Mouse (Mus musculus) layer of hippocampus, adult 8-10 months (tissue): ENCODE measurements around the gene Zbtb4. TPM values are rescaled to one million over a fixed set of nuclear protein-coding genes. Genes with fewer than 3 reads are reported as not detected.

Source experiments
- DNase-seq, 2 experiments: peaks; one replicate each; pipeline ENCODE4 v3.0.0; 2022; ENCODE audit warnings: low spot score in 2 of 2
- total RNA-seq, 4 experiments: library from RNA; stranded (reverse); gene quantifications; 2 replicates each; pipeline ENCODE4 v1.2.4; 2022

The Zbtb4 gene
- total RNA-seq, 4 experiments from 2014 or later, result 121 to 145 (median 129) TPM

DNA sequence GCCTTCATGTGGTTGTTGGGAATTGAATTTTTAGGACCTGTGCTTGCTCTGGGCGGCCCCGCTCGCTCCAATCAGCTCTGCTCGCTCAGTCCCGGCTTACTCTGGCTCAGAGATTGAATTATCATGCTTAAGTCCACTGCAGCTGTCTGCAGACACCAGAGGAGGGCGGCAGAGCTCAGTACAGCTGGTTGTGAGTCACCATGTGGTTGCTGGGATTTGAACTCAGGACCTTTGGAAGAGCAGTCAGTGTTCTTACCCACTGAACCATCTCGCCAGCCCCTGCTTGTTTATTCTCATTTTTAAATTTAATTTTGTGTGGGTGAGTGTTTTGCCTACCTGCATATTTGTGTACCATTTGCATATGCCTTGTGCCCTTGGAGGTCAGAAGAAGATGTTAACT, 2.2 kb upstream of the Zbtb4 start:
- no peak for DNase-seq

DNA sequence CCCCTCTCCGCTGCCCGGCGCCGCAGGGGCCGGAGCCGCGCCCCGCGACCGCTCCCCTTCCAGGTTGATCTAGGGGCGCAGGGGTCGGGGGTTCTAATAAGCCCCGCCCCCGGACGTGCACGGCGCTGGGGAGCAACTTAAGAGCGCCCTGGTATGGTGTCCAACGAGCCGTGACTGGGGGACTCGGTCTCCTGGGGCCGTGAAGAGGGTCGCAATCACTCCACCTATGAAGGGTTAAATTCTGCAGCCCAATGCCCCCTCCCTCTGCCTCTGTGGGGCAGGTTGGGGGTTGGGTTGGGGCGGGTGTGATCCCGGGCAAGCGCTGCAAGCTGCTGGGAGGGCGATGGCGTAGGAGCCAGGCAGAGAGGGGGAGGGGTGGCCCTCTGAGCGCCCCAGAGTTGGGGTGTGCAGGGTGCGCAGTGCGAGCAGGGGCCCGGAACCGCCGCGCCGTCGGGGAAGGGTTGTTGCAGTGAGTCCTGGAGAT, 456 bp downstream of the Zbtb4 start:
- DNase-seq, result peak in 1 of 2 experiments; percentile 67

- no peak for DNase-seq
Measured at GRCm38 (mm10) chr11:69766872-69767624, 1.3 kb downstream of the Zbtb4 start.

GRCm38 (mm10) chr11:69767625-69767909, 1.9 kb downstream of the Zbtb4 start:
- no peak for DNase-seq

GRCm38 (mm10) chr11:69774961-69775360, 9.2 kb downstream of the Zbtb4 start:
- DNase-seq, result no peak

GRCm38 (mm10) chr11:69775716-69776115, 10.0 kb downstream of the Zbtb4 start:
- no peak for DNase-seq

GRCm38 (mm10) chr11:69776488-69776887, 10.8 kb downstream of the Zbtb4 start:
- DNase-seq, result no peak

- DNase-seq, result no peak
Measured at GRCm38 (mm10) chr11:69777504-69778257, 12.0 kb downstream of the Zbtb4 start.

DNA sequence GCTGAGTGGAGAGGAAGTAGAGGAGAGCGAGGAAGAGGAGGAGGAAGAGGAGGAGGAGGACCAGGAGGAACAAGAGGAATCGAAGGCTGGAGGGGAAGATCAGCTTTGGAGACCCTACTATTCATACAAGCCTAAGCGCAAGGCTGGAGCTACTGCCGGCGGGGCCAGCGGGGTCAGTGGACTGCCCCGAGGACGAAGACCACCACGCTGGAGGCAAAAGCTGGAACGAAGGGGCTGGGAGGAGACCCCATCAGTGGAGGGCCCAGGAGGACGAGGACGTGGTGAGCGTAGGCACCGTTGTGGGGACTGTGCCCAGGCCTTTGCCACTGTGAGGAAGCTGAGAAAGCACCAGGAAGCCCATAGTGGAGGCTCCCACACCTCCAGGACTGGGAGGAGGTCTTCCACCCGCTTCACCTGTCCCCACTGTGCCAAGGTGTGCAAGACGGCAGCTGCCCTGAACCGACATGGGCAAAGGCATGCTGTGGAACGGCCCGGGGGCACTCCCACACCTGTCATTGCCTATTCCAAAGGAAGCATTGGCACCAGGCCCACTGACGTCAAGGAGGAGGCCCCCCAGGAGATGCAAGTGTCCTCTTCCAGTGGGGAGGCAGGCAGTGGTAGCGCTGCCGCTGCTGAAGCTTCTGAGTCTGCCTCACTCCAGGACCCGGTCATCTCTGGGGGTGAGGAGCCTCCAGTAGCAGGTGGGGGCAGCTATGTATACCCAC, 12.7 kb downstream of the Zbtb4 start:
- DNase-seq, result no peak

GRCm38 (mm10) chr11:69778985-69779384, 13.3 kb downstream of the Zbtb4 start:
- DNase-seq, result no peak

DNA sequence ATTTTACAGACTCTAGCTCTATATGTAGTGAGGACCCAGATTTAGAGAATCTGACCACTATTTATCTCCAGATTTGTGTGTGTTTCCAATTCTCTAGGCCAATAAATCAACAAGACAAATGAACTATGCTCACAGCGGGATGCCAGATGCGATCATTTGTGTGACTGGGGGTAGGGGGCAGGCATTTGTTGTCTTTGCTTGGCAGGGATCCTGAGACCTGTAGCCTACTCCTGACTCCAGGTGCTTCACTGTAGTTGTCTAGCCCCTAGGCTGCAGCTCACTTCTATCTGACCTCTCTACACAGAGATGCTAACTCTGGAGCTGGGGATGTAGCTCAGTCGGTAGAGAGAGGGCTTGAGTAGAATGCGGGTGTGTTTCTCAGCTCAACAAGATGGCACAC, 16.1 kb downstream of the Zbtb4 start:
- DNase-seq, result no peak

DNA sequence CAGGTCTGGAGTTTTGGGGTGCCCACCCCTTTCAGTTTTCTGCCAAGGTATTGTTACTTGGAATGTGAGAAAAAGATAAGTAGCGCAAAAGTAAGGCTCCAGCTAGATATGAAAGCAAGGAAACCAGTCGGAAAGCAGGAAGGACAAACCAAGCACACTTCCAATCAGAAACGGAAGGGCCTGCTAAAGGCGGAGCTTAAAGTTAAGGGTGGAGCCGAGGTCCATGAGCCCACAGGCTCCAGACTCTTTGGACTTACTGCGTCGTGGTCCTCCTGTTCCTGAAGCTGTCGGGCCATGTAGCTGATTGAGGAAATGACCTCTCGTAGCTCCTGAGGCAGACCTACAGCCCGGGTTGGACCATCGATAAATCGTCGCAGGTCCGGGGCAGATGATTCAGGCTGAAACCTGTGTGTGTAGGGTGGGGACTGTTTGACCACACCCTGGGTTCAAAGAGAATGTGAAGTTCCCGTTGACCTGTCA, 19.1 kb downstream of the Zbtb4 start:
- DNase-seq, result no peak

GRCm38 (mm10) chr11:69787306-69787705, 21.6 kb downstream of the Zbtb4 start:
- no peak for DNase-seq

DNA sequence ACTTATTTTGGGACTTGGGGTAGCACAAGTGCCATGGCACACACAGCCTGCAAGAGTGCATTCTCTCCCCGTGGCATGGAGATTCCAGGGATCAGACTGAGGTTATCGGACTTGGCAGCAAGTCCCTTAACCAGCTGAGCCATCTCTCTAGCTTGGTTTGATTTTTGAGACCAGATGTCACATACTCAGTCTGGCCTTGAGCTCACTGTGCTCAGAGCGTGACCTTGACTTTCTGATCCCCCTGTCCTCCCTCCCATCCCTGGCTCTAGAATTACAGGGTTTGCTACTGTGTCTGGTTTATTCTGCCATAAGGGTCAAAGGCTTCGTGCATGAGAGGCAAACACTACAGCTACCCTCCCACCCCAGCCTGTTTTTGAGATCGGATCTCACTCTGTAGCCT, 23.7 kb downstream of the Zbtb4 start:
- DNase-seq, result no peak

DNA sequence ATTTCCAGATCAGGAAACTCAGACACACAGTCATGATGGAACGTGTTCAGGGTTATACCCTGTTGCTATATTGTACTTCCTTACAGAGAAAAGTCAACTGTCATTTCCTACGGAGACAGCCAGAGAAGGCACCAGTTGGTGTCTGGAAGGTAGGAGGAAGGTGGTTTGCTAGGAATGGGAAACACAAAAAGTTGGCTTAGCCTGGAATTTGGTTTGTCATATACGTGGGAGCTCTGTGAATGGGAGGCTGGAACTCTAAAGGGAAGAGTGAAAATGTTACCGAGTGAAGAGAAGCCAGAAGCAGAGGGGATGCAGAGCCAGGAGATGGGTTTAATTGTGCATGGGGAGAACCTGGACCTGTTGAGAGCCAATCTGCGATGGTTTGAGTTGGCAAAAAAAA, 25.7 kb downstream of the Zbtb4 start:
- no peak for DNase-seq

DNA sequence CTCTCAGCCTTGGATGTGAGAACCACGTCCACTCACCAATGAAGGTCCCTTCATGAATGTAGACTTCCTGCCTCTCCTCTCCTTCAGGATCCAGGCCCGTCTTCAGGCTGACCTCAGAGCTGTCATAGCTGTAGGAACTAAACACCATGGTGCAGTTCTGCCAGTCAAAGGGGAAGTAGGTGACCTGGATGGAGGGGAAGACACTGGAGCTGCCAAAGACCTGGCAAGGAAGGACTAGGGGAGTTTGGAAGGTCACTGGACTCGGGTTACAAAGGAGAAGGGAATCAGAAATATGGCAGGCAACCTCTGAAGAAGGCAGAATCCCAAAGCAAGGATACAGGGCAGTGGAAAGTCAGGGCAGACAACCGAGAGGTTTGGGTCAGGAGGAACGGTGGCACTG, 27.7 kb downstream of the Zbtb4 start:
- no peak for DNase-seq

DNA sequence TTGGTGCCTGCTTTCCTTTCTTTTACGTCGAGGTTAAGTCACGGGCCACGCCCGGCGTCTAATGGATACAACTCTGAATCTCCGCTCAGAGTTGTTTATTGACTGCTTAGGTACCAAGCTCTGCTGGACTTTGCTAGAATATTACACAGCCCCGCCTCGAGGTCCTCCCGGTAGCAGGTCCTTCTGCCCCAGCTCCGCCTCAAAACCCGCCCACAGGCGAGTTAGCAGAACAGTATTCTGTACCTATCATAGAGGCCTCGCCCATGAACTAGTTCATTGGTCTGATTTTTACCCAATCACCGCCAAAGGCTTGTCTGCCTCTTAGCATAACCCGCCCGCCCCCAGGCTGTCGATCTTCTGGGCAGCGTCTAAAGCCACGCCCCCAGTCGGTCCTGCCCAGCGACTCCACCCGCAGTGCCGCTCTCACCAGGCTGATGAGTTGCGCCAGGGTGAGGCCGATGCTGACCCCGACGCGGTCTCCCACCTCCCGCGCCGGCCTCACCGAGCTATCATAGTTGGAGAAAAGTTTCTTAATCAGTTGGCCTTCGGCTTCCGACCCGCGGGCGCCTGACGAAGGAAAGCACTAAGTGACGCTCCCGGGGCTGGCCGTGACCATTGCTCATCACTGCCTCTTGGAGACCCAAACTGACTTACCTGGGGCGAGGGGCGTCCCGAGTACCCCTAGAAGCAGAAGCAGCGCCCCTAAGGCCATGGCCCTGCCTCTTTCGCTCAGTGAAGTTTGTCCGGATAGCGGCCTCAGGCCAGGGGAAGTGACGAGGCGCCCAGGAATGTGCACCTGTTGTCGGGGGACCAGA, 29.7 kb downstream of the Zbtb4 start, which contains the start of gene Chrnb1:
TSS of gene Chrnb1 (minus strand) at position 776 of the 815 bp plus-strand sequence.
- peak; percentile 88 to 93 for DNase-seq

- no peak for DNase-seq
Measured at GRCm38 (mm10) chr11:69795983-69796435, 30.3 kb downstream of the Zbtb4 start.

DNA sequence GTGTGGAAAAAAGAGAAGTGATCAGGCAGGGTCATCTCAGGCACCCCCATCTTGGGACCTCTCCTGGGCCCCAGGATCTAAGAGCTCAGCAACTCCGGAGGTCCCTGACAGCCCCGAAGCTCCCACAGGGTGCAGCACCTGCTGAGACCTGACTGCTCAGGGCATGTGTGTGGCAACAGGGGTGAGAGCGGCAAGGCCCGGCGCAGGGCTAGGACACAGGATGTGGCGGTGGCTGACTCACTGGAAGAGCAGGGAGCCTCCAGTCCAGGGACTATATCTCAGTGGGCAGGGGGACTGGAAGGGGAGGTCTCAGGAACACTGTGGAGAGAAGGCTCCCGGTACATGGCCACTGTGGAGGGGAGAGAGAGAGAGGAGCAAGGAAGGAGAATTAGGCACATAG, 32.2 kb downstream of the Zbtb4 start:
- DNase-seq, result no peak

DNA sequence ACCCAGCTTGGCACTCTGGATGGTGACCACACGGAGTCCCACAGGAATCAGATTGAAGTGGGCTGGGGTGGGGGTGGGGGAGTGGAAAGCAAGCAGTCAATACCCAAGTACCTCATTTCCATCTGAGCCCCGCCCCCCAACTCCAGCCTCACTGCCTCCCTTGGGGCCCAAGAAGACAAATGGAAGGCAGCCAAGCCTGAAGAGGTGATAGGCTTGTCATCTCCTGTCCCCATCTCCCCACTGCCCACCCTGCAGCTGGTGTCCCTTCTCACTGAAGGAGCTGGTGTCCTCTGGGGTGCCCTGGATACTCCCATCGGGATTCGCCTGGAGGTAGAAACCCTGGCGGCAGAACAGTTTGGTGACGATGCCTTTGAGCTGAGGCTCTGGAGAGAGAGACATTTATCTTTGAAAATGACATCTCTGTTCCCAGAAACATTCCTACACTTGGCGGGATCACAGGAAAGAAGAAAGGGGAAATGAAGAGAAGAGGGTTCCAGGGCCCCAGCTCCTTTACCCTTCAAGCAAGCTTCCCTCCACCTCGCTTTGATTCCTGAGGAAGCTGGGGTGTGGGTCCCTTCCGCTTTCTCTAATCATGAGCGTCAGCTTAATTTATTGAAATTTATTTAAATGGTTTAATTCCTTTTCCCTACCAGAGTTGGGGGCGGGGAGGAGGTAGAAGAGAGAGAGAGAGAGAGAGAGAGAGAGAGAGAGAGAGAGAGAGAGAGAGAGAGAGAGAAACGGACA, 33.9 kb downstream of the Zbtb4 start:
- DNase-seq, result no peak

DNA sequence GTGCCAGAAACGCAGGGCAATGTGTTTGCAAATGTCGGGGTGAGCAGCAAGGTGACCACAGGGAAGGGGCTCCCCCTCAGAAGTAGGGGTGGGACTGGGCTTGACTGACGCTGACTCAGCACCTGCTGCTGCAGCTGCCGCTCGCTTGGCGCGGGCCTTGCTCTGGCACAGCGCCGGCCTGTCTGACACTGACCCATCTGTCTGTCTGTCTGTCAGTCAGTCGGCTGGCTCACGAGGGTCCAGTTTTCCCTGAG, 34.4 kb downstream of the Zbtb4 start:
- DNase-seq, result peak in 1 of 2 experiments; percentile 39
